Mouse (Mus musculus): ENCODE measurements around the gene Setd6. TPM values are rescaled to one million over a fixed set of nuclear protein-coding genes. Genes with fewer than 3 reads are reported as not detected.

Gene Setd6
- total RNA-seq (2021) = 10 to 100 TPM in 1 of 2 experiments, 1 to 10 TPM in 1; 9.4 to 10.4 TPM
- long read RNA-seq, experiment 1, transcript Setd6-201 (7 exons, 1,707 nt) = major isoform, 14 of 15 reads
- long read RNA-seq, experiment 1, partial matches to known transcripts = 0 of 15 reads
- long read RNA-seq, experiment 1, other reads (novel, unspliced or antisense) = 1 of 15 reads
- long read RNA-seq, experiment 2, transcript Setd6-201 (7 exons, 1,707 nt) = major isoform, 9 of 11 reads
- long read RNA-seq, experiment 2, partial matches to known transcripts = 1 of 11 reads
- long read RNA-seq, experiment 2, other reads (novel, unspliced or antisense) = 1 of 11 reads

GRCm38 (mm10) chr8:95715676-95716531 lies at the start of gene Setd6:
Gene Setd6 (plus strand): TSS chr8:95715881.
- intact Hi-C loops (cut with DNase I; ENCODE audit: low total_unique reads) = no loop called here
- DNase-seq = peak; percentile 85

- intact Hi-C loops (cut with DNase I; ENCODE audit: low total_unique reads) = no loop called here
- DNase-seq = no peak
These were observed 47.3 kb upstream of the Setd6 start for GRCm38 (mm10) chr8:95668163-95668958.

- no peak for DNase-seq
- intact Hi-C loops (cut with DNase I; ENCODE audit: low total_unique reads) = no loop called here
These were observed 45.7 kb upstream of the Setd6 start for GRCm38 (mm10) chr8:95669967-95670366.

- intact Hi-C loops (cut with DNase I; ENCODE audit: low total_unique reads) = no loop called here
- DNase-seq = no peak
These were observed 43.8 kb upstream of the Setd6 start for GRCm38 (mm10) chr8:95671861-95672260.

- no peak for DNase-seq
- intact Hi-C loops (cut with DNase I; ENCODE audit: low total_unique reads) = no loop called here
These were observed 42.9 kb upstream of the Setd6 start for GRCm38 (mm10) chr8:95672811-95673210.

- intact Hi-C loops (cut with DNase I; ENCODE audit: low total_unique reads) = no loop called here
These were observed 39.0 kb upstream of the Setd6 start, which contains the start of gene Ndrg4 for GRCm38 (mm10) chr8:95676631-95677030. Gene Ndrg4 (plus strand): TSS chr8:95676980.

GRCm38 (mm10) chr8:95677591-95678023 lies 38.1 kb upstream of the Setd6 start:
- no peak for DNase-seq
- intact Hi-C loops (cut with DNase I; ENCODE audit: low total_unique reads) = no loop called here

More at GRCm38 (mm10) chr8:95676631-95677030, 39.0 kb upstream of the Setd6 start, which contains the start of gene Ndrg4:
- no peak for DNase-seq

- no peak for DNase-seq
- intact Hi-C loops (cut with DNase I; ENCODE audit: low total_unique reads) = no loop called here
These were observed 37.6 kb upstream of the Setd6 start for GRCm38 (mm10) chr8:95678024-95678611.

- intact Hi-C loops (cut with DNase I; ENCODE audit: low total_unique reads) = no loop called here
- no peak for DNase-seq
These were observed 27.5 kb upstream of the Setd6 start for GRCm38 (mm10) chr8:95688073-95688672.

GRCm38 (mm10) chr8:95690929-95691541 lies 24.6 kb upstream of the Setd6 start:
- intact Hi-C loops (cut with DNase I; ENCODE audit: low total_unique reads) = loop anchor here (10.0 kb wide), 1 partner anchor 346 kb away; no protein-coding TSS in a partner anchor
- no peak for DNase-seq

GRCm38 (mm10) chr8:95694631-95695030 lies 21.1 kb upstream of the Setd6 start:
- no peak for DNase-seq
- intact Hi-C loops (cut with DNase I; ENCODE audit: low total_unique reads) = loop anchor here (2.0 to 10.0 kb wide), 2 partner anchors 90 to 350 kb away; no protein-coding TSS in a partner anchor

- DNase-seq = no peak
- intact Hi-C loops (cut with DNase I; ENCODE audit: low total_unique reads) = loop anchor here (10.0 kb wide), 1 partner anchor 352 kb away; no protein-coding TSS in a partner anchor
These were observed 19.0 kb upstream of the Setd6 start for GRCm38 (mm10) chr8:95696661-95697060.

- DNase-seq = peak; percentile 78
- intact Hi-C loops (cut with DNase I; ENCODE audit: low total_unique reads) = loop anchor here (10.0 kb wide), 1 partner anchor 352 kb away; no protein-coding TSS in a partner anchor
These were observed 18.6 kb upstream of the Setd6 start for GRCm38 (mm10) chr8:95697128-95697527.

- DNase-seq = no peak
- intact Hi-C loops (cut with DNase I; ENCODE audit: low total_unique reads) = loop anchor here (10.0 kb wide), 1 partner anchor 353 kb away; no protein-coding TSS in a partner anchor
These were observed 17.5 kb upstream of the Setd6 start for GRCm38 (mm10) chr8:95698179-95698578.

GRCm38 (mm10) chr8:95700282-95700681 lies 15.4 kb upstream of the Setd6 start:
- DNase-seq = no peak
- intact Hi-C loops (cut with DNase I; ENCODE audit: low total_unique reads) = no loop called here

- intact Hi-C loops (cut with DNase I; ENCODE audit: low total_unique reads) = no loop called here
- DNase-seq = no peak
These were observed 13.9 kb upstream of the Setd6 start for GRCm38 (mm10) chr8:95701809-95702208.

GRCm38 (mm10) chr8:95702480-95703446 lies 12.9 kb upstream of the Setd6 start:
- DNase-seq = peak; percentile 86
- intact Hi-C loops (cut with DNase I; ENCODE audit: low total_unique reads) = no loop called here
